Mouse (Mus musculus) frontal cortex, postnatal 10 days (tissue): ENCODE data around the gene Lipe.
"Not testable (repeated sequence)": the region's sequence is repeated elsewhere in the genome, so short reads cannot be mapped to it uniquely, and the experiment has no call there.

Source experiments
- DNase-seq, 2 experiments: peaks; one replicate each; pipeline ENCODE4 v3.0.0; 2022; ENCODE audit warnings: low spot score in 2 of 2, mixed read lengths in 1 of 2

Gene Lipe

GRCm38 (mm10) chr7:25412833-25413441 lies 14.4 kb upstream of the Lipe start, which contains the start of gene Cxcl17:
Gene Cxcl17, minus strand, starts transcription at chr7:25412886.
- DNase-seq = no peak

DNA sequence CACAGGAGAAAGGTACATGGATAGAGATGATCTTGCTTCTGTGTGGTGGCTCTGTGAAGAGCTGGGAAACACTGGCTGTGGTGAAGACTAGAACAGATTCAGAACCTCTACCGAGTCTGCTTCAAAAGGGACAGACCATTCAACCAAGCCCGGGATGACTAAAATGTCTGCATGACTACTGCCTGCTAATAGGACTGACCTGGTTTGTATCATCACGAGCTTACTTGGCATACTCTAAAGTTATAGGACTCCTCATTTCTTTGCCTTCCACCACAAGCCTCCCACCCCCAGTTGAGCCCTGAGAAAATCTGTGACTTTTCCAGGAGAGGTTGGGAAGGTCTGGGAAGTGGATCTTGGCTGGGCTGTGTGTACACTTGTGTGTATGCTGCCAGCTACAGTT lies 13.4 kb upstream of the Lipe start:
- no peak for DNase-seq

DNA sequence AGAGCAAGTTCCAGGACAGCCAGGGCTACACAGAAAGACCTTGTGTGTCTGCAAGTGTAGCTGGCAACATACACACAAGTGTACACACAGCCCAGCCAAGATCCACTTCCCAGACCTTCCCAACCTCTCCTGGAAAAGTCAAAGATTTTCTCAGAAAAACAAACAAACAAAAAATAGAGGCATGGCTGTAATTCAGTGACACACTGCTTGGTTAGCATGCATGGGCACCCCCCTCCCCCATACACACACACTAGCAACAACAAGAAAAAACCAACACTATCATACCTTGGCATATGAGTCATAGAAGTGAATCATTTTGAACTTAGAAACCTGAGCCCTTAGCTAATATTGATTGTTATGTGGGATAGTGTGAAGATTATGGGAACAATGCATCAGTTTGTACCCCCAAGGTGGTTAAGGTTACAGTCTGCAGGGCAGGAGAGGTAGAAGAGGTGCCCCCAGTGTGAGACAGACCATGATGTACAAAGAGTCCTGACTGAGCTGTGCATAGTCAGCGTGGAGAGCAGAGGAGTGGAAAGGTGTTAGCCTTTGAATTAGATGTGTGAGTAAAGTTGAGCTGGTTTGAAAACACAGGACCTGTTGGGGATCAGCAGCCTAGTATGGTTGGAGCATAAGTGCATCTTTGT lies 12.6 kb upstream of the Lipe start:
- no peak for DNase-seq

DNA sequence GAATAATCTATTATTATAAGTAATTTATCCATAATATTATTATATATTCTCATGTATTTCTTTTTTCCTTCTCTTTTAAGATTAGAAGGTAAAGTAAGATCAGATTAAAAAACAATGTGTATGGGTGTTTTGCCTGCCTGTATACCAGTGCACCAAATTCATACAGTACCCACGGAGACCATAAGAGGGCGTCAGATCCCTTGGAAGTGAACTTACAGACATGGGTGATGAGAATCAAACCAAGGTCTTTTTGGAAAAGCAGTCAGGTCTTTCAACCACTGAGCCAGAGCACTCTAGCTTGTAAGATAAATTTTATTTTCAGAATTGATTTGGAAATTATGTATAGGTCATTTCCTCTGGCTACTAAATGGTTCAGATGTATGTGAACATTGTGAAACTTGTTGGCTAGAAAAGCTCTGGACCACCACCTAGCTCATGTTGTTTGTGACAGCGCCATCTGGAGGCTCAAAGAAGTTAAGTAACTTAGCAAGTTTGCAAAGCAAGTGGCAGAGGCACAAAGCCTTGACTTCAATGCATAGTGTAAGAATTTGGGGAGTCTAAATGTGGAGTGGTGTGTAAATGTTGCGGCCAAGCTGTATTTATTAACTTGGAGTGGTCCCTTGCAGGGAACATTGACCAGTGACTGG lies 10.7 kb upstream of the Lipe start:
- no peak for DNase-seq

DNA sequence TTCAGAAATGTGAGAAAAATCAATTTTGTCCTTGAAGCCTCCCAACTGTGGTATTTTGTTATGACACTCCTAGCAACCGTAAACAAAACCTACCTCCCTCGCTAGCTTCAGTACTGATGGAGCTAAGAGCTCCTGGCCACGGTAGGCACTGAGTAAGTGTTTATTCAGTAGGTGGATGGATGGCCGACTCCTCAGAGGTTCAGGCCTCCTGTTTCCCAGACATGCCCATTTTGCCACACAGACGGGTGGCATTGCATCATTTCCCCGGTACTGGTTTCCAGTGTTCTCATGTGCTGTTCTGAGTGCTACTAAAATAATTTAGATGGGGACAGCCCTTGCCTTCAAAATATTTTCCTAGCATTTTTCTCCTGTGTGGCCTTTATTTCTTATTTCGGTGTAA lies 8.0 kb upstream of the Lipe start:
- DNase-seq = no peak

GRCm38 (mm10) chr7:25402671-25403101 lies 4.2 kb upstream of the Lipe start:
- DNase-seq = no peak

GRCm38 (mm10) chr7:25401986-25402385 lies 3.5 kb upstream of the Lipe start:
- DNase-seq = no peak

DNA sequence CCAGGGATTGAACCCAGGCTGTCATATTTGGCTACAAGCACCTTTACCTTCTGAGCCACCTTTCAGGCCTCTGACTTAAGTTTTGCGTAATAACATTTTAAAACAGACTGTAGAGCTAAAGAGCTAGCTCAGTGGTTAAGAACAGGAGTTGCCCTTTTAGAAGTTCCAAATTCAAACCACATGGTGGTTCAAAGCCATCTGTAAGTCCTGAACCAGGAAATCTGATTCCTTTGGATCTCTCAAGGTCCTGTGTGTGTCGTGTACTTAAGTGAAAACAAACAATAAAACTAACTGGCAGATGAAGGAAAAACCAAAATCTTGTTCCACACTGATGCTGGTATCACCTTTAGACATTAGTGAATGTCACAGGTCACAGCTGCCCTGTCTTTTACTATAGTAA lies 3.0 kb upstream of the Lipe start:
- DNase-seq = no peak

GRCm38 (mm10) chr7:25399028-25399427 lies 518 bp upstream of the Lipe start:
- DNase-seq = not testable (repeated sequence)

GRCm38 (mm10) chr7:25396621-25397020 lies 1.9 kb downstream of the Lipe start:
- no peak for DNase-seq

- DNase-seq = peak; percentile 96 to 97
Measured at GRCm38 (mm10) chr7:25395558-25396521, 2.7 kb downstream of the Lipe start.

DNA sequence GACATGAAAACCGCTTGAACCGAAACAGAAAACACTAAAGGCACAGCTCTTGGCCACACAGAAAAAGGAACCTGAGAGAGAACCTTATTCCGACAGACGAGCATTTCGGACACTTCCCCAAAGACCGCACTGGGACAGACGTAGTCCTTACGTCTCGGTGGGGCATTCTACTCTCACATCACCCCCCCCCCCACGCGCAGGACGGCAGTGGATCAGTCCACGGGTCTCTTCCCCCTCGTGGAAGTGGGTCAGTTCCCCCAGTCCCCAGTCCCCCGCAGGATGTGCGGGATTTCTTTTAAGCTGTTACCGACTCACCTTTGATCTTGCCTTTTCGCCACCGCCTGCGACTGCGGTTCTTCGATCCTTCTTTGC lies 3.3 kb downstream of the Lipe start:
- DNase-seq = no peak

GRCm38 (mm10) chr7:25394754-25395153 lies 3.8 kb downstream of the Lipe start:
- no peak for DNase-seq

- DNase-seq = no peak
Measured at GRCm38 (mm10) chr7:25393451-25394210, 4.9 kb downstream of the Lipe start.

- peak in 1 of 2 experiments; percentile 7 for DNase-seq
Measured at GRCm38 (mm10) chr7:25392851-25393250, 5.7 kb downstream of the Lipe start.

DNA sequence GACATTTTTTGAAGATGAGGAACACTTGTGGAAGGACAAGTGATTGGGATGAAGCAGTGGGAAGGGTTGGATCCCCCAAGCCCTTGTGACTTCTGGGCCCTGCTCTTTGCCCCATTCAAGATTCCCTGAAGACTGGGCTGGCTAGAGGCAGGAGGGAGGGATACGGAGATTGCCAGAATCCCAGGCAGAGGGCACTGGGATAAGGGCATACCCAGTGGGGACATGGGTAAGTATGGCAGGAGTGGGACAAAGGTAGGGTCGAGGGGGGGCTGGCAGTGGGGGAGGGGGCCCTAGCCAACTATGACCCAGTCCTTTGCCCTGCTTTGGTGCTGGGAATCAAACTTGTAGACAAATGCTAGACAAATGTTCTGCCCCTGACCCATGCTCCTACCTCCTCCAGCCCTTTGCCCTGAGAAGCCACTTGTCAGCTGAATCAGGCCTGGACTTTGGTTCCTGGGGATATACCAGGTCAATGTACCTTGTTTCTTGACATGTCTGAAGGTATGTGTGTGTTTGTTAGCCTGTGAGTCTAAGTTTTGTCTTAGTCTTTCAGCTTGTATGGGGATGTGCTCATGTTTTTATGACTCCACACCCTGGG lies 6.6 kb downstream of the Lipe start:
- no peak for DNase-seq

GRCm38 (mm10) chr7:25390986-25391385 lies 7.5 kb downstream of the Lipe start:
- DNase-seq = no peak

GRCm38 (mm10) chr7:25390054-25390770 lies 8.3 kb downstream of the Lipe start:
- peak in 1 of 2 experiments; percentile 14 for DNase-seq

DNA sequence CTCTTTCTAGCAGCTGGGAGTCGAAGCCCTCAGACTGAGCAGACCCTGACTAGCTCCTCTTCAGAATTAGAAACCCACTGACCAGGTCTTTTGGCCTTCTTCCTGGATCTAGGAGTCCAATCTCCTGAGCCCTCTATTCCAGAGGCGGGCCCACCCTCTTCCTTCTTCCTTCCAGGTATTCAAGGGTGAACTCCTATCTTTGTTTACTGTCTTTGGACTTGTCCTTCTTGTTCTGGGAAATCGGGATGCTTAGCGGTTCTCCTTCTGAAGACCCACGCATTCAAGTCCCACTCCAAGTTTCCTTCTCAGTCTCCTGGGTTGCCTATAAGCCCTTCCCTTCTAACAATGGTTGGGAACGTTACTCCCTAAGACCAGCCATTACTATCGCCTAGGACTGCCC lies 9.6 kb downstream of the Lipe start:
- no peak for DNase-seq

- no peak for DNase-seq
Measured at GRCm38 (mm10) chr7:25387811-25388440, 10.6 kb downstream of the Lipe start.
